Mouse (Mus musculus): ENCODE measurements around the gene Myom1.

- TF ChIP-seq GATA1 (IDR thresholded peaks at IDR 0.05; ENCODE audit: low read length) (no peak), TAL1 (IDR thresholded peaks at IDR 0.05; ENCODE audit: low read length) (no peak)
Measured at GRCm38 (mm10) chr17:70999187-70999586, 3.2 kb upstream of the Myom1 start.

All from erythroblast, embryonic 14.5 days (primary cell).